Mouse (Mus musculus): ENCODE measurements around the gene Tfe3.

Gene Tfe3

GRCm38 (mm10) chrX:7821865-7822779 lies 59.8 kb downstream of the Tfe3 start, which contains the start of gene Kcnd1:
Gene Kcnd1 (plus strand): TSS chrX:7822289.
- DNase-seq = peak; percentile 22 to 36

All from cerebellum, adult 18-20 months (tissue).